Mouse (Mus musculus): ENCODE results near the gene Dpagt1.
"Not testable (repeated sequence)": the region's sequence is repeated elsewhere in the genome, so short reads cannot be mapped to it uniquely, and the experiment has no call there.

Gene Dpagt1

DNA sequence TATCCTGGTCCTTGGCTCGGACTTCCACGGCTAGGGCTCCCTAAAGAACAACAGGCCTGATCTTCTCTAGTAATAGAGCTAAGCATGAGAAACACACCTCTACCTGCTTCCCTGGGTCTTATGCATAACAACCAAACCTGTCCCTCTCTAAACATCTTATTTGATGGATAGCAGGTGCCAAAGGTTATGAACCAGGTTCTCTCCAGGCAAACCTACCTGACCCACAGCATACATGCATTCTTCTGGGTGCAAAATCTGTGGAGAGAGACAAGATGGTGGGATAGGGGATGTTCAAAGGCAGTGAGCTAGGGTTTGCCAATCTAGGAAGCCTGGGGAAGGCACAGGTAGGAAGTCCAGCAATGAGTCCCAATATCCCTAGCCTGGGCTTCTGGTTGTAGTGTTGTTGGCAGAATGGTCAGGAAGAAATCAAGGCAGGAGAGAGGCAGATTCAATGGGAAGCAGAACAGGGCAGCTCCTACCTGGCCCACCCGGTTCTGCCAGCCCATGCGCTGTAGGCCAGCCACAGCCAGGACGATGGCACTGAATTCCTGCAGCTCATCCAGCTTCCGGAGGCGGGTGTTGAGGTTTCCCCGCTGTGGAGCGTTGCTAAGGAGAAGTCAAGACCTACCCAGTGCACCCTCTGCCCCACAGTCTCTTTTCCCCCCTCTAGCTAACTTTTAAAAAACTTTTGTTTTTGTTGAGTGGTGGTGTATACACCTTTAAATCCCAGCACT lies 11.8 kb downstream of the Dpagt1 start:
- DNase-seq (ENCODE audit: low spot score) = no peak

DNA sequence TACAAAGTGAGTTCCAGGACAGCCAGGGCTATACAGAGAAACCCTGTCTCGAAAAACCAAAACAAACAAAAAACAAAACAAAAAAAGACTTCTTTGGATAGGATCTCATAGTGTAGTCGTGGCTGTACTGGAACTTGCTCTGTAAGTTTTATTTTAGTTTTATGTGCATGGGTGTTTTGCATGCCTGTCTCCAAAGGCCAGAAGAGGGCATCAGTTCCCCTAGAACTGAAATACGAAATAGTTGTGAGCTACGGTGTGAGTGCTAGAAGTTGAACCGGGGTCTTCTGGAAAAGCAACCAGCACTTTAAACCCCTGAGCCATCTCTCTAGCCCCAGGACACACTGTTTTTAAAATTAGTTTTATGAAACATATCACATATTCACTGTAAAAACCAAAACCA lies 12.8 kb downstream of the Dpagt1 start:
- peak; percentile 21 for DNase-seq (ENCODE audit: low spot score)

DNA sequence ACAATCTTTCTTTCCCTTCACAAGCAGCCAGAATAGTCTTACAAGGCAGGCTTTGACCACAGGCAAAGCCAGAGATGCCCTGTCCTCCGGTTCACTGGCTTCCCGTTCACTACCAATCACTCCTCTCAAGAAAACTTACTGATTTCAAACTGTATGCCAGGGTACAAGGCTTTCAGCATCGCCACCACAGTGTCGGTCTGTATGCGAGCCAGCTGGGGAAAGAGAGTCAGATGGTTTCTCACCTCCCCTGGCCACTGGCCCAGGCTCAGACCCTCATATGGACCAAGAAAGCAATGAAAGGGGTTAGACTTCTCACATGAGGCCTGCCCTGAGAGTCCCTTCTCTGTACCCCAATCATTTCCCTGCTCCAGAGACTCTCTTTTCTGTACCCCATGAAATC lies 15.7 kb downstream of the Dpagt1 start:
- no peak for DNase-seq (ENCODE audit: low spot score)

DNA sequence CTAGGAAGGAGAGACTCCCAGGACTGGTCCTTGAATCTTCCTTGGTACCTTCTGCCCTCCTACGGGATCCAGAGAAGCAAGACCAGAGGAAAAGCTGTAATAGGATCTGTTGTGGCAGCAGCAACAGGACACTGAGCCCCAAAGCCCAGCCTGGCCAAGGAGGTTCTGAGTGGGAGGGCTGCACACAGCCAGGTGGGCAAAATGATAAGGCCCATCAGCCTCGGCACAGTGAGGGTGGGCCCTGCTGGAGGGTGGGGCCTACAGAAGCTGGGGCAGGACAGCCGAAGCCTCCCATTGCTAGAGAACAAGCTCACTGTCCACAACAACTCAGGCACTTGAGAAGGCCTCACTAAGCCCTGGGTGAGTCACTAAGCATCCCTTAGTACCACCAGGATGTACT lies 16.4 kb downstream of the Dpagt1 start:
- DNase-seq (ENCODE audit: low spot score) = no peak

DNA sequence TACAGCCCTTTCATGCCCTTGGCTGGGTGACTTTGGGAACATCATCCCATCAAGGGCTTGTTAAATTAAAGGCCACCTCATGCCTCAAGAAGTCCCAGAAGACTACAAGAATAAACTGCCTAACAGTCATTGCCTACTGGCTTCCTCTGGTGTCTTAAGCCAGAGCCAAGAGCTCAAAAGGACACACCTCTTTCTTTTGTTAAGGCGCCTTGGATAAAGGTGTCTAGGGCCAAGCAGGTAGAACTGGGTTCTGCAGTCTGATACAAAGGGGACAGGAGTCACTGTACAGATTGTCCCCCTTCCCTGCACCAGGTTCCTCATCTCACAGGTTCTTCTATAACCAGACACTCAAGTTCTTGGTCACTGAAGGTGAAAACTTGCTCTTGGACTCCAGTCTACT lies 16.8 kb downstream of the Dpagt1 start:
- no peak for DNase-seq (ENCODE audit: low spot score)

DNA sequence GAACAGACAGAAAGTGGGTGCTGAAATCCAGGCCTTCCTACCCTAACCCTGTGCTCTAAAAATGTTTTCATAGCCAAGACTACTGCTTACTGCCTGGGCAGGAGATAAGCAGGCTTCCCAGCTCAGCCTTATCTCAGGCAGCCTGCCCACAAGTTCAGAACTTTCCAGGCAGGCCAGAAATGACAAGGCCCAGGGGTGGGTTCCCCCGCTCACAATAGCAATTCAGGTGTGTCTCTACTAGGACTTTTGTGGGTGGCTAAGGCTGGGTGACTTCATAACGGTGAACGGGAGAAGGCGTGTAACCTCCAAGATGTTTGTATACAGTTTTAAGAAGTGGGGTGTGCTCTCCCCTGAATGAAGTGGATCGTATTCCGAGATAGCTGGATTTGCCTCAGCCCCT lies 17.5 kb downstream of the Dpagt1 start:
- DNase-seq (ENCODE audit: low spot score) = no peak

DNA sequence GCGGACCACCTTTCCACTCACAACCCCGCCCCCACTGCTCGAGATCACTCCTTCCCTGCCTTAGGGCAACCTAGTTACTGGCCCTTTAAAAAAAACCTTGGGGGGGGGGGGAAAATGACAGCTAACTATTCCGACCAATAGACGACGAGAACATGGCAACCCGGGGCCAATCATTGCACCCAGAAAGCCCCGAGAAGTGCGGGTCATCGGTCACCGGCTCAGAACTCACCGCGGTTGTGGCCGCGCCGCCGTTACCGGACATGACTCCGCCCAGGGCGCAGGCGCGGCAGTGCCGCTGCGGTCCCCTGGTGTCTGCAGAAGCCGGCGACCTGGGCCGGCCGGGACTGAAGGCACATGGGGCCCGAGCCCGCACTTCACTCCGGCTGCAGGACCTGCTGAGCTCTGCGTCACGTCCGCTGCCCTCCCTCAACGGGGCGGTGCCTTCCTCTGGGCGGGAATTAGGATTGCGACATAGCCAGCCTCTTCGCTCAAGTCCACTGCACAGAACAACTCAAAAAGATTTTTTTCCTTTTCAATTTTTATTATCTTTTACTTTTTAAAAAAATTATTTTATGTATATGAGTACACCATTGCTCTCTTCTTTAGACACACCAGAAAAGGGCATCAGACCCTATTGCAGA lies 18.1 kb downstream of the Dpagt1 start, which contains the start of gene Hmbs:
TSS of gene Hmbs (minus strand) at position 448 of the 641 bp plus-strand sequence.
- DNase-seq (ENCODE audit: low spot score) = peak; percentile 96

DNA sequence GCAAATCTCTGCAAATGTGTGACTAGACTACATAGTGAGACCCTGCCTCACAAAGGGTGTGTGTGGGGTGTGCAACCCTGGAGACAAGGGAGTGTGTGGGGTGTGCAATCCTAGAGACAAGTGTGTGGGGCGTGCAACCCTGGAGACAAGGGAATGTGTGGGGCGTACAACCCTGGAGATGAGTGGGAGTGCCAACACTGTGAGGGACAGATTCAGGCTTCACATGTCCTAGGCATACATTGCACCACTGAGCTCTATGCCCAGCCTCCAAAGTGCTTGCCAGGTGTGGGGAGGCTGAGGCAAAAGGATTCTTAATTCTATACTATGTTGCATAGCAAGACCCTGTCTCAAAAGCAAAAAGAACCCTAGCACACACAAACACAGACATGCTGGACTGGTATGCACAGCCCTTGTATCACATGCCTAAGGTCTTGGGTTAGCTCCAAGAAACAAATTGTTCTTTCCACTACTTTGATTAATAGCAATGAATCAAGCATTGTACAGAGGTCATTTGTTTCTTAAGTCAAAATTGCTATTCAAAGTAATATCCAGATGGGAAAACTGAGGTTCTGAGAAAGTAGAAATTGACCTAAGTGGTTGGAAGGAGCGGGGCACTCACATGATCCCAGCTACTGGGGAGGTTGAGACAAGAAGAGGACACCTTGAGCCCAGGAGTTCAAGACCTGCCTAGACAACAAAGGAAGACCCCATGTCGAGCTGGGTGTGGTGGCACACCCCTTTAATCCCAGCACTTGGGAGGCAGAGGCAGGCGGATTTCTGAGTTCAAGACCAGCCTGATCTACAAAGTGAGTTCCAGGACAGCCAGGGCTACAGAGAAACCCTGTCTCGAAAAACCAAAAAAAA lies 20.0 kb downstream of the Dpagt1 start:
- DNase-seq (ENCODE audit: low spot score) = no peak

DNA sequence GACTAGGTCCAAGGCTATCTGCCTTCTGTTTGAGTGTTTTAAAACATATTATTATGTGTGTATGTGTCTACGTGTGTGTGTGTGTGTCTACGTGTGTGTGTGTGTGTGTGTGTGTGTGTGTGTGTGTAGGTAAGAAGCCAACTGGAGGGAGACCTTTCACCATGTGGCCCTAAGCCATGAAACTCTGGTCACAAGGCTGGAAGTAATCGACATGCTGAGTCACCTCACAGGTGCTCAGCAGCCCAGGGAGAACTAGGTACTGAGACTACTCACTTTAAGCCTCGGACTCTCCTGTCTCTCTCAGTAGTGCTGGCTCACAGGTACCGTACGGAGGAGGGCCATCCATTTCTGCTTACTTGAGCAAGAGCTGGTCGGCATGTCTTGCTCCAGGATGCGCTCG lies 21.3 kb downstream of the Dpagt1 start:
- DNase-seq (ENCODE audit: low spot score) = no peak

DNA sequence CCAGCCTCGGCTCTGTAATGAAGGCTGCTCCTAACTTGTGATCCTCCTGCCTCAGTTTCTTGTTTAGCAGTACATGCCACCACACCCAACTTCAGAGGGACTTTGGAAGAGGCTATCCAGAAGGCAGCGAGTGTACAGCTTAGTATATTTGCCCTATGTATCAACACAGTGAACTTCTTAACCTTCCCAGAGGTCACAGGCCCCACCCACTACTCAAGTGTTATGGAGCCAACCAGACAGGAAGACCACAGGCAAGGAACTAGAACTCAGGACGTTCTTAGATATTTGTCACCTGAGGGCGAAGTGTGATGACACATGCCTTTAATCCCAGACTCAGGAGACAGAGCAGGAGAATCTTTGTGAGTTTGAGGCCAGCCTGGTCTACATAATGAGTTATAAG lies 21.8 kb downstream of the Dpagt1 start:
- no peak for DNase-seq (ENCODE audit: low spot score)

DNA sequence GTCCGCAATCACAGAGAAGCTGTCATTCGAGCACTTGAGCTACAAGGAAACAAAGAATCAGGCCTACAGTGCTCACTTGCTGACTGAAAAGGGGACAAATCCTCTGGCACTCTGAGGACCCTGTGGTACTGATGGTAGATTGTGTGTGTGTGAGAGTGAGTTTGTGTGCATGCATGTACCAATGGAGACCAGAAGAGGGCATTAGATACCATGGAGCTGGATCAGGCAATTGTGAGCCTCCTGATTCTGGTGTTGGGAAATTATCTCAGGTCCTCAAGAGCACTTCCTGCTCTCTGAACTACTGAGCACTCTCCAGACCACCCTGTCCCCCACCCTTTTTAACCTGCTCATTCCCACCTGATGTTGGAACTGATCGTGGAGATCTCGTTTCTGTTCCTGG lies 22.7 kb downstream of the Dpagt1 start:
- DNase-seq (ENCODE audit: low spot score) = no peak

DNA sequence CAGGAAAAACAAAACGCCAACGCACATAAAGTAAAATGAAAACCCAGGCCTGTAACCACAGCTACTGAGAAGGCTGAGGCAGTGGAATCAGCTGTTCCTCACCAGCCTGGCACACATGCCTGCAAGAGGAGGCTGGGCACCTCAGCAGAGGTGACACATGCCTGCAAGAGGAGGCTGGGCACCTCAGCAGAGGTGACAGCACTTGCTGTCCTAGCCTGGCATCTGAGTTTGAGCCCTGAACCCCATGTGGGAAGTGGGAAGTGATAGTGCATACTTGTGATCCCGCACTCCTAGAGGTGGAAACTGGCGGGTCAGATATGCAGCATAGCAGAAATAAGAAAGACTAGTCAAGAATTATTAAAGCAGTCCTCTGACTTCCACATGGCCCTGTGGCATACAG lies 25.6 kb downstream of the Dpagt1 start:
- DNase-seq (ENCODE audit: low spot score) = no peak

DNA sequence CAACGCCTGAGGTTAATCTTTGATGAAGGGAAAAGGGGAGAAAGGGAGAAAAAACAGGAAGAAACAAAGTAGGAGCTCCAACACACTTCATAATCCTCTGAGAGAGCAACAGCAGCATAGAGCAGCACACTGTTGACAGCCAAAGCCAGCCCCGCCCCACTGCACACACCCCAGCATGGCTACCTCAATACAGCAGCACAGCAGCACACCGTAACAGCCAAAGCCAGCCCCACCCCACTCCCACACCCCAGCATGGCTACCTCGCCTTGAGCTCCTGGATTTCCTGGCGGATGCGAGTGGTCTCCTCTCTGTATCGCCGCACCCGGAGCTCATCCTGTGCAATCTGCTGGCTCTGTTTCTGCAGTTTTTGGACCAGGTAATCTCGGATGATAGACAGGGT lies 26.5 kb downstream of the Dpagt1 start:
- no peak for DNase-seq (ENCODE audit: low spot score)

DNA sequence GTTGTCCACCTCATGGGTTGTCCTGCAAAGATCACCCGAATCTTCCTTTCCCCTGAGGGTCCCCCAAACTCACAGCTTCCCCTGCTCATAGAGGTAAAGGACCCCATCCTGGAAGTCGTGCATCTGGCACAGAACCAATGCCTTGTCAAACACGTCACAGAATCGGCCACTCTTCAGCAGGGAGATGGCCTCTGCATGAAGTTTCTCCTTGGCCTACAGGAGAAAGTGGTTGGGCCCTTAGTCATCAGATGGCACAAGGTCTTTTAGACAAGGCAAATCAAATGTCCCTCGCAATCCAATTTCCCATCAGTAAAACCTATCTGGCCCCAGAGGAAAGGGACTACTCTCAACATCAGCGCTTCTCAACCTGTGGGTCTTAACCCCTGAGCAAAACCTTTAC lies 27.3 kb downstream of the Dpagt1 start:
- DNase-seq (ENCODE audit: low spot score) = no peak

DNA sequence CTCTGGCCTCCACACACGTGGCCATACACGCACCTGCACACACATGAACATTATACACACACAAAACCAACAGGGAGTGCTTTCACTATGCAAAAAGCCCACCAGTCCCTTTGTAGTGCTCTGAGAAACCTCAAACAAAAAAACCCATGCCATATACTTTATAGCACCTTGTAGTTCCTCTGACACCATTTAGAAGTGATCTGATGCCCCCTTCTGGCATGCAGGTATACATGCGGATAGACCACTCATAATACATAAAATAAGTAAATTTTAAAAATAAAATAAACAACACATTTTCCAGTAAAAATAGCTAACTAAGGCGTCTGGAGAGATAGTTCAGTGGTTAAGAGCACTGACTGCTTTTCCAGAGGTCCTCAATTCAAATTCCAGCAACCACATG lies 31.4 kb downstream of the Dpagt1 start:
- peak; percentile 50 for DNase-seq (ENCODE audit: low spot score)

DNA sequence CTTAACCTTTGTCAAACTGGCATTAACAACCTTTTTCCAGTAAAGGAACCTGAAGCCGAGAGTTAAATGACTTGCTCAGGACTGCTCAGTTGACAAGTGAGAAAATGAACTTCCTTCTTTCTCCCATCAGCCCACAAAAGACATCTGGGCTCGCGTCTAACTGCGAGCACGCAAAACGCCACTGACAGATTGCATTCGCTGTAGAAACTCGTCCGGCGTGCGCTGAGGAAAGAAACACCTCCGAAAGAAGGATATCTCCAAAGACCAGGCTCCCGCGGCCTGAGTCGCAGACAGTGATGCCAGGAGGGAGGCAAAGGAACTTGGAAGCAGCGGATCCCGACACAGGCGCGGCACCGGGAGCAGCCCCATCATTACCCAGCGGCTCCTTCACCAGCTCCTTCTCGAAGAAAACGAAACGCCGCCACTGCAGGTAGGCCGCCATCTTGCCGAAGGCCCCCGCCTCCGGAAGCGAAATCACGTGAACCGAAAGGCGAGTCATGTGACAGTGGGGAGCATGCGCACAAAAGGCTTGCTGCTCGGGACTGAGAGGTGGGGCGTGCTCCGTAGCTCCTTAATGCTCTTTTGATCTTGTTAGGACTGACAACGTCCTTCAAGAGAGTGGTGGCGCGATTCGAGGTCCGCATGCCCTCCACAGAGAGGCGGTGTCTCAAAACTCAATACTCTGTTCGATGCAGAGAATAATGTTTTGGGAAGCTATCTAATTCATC lies 35.5 kb downstream of the Dpagt1 start, which contains the start of gene Vps11:
TSS of gene Vps11 (minus strand) at position 481 of the 728 bp plus-strand sequence.
- peak; percentile 98 for DNase-seq (ENCODE audit: low spot score)

DNA sequence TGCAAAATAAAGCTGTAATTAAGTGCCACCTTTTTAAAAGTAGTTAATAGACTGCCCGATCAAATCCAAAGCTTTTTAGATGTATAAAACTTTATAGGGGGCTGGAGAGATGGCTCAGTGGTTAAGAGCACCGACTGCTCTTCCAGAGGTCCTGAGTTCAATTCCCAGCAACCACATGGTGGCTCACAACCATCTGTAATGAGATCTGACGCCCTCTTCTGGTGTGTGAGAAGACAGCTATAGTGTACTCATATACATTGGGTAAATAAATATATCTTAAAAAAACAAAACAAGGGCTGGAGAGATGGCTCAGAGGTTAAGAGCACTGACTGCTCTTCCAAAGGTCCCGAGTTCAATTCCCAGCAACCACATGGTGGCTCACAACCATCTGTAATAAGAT lies 36.1 kb downstream of the Dpagt1 start:
- DNase-seq (ENCODE audit: low spot score) = not testable (repeated sequence)

DNA sequence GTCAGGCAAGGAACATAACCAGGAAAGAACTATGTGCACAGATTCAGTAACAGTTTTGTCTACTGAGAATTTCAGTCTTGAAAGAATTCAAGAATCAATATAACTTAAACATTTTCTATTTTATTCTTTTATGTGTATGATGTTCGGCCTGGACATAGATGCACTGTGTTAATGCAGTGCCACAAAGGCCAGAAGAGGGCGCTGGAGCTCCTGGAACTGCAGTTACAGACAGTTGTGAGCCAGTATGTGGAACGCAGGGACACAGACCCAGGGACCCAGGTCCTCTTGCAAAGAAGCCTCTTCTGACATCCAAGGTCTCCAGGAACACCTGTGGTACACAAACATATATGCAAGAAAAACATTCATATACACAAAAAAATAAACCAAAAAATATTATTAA lies 38.7 kb downstream of the Dpagt1 start:
- DNase-seq (ENCODE audit: low spot score) = peak; percentile 29

DNA sequence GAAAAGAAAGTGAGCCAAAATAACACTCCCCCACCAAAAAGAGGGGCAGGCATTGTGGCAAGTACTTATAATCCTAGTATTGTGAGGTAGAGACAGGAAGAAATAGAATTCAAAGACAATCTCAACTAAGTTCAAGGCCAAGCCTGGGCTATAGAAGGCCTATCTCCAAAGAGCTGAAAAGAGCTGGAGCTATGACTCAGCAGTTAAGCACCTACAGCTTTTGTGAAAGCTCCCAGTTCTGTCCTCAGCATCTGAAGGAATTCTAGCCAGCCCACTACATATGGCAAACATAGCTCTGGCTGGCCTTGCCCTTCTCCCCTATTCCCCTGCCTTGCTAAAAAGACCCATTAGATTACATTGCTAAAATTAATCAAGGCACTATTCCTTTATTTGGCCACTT lies 47.6 kb downstream of the Dpagt1 start:
- no peak for DNase-seq (ENCODE audit: low spot score)

DNA sequence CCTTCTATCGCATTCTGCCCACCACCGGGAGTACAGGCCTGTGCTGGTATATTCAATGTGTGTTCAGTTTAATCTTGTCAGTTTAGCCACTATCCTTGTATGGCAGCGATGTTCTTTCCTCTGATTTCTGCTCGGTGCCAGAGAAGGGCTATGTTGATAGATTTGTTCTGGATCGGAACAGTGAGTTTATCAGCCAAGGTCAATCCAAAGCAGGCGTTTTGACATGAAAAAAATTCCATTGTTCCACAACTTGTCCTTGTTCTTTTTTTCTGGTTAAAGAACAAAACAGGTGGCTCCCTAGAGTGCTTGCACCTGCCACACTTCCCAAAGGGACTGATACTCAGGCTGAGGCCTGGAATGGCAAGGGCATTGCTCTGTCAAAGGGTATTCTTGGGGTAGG lies 50.3 kb downstream of the Dpagt1 start:
- no peak for DNase-seq (ENCODE audit: low spot score)

DNA sequence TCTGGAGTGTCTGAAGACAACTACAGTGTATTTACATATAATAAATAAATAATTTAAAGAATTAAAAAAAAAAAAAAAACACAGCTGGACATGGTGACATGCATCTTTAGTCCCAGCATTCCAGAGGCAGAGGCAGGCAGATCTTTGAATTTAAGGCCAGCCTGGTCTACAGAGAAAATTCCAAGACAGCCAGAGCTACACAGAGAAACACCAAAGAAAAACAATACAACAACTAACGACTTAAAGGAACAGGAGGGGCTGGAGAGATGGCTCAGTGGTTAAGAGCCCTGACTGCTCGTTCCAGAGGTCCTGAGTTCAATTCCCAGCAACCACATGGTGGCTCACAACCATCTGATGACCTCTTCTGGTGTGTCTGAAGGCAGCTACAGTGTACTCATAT lies 51.5 kb downstream of the Dpagt1 start:
- not testable (repeated sequence) for DNase-seq (ENCODE audit: low spot score)

DNA sequence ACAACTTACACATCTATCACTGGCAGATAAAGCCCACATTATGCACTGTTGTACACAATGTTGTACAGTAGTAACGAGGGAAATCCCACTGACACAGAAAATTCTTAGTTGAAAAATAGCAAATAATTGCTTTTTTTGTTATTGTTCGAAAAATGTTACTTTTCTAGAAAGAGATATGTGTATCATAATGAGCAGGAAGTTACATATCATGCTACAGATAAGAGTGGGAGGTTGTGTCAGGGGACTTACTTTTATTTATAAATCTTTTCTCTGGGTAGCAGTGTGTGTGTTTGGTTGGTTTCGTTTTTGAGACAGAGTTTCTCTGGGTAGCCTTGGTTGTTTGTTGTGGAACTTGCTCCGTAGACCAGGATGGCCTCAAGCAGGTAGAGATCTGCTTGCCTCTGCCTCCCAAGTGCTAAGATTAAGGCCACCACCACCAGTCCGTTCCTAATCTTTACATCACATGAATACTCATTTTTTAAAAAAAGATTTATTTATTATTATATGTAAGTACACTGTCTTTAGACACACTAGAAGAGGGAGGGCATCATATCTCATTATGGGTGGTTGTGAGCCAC lies 52.4 kb downstream of the Dpagt1 start:
- no peak for DNase-seq (ENCODE audit: low spot score)

Measured in embryo, embryonic 10.5 days (tissue).